Mouse (Mus musculus): ENCODE data around the gene Ncdn.

DNA sequence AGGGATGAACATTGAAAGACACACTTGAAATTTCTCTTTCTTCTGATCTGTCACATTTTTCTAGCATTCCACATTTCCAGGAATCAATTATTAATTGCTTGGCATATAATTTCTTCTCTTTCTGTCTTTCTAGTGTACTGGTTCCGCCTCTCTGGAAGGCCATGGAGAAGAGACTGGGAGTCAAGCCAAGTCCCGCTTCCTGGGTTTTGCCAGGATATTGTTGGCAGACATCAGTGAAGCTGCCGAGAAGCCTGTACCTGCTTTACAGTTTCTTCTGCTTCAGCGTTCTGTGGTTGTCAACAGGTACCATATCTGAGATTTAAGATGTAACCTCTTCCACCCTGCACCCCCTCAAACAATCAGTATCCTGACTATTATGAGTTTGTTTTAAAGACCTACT, 3.5 kb upstream of the Ncdn start:
- TF ChIP-seq POLR2A (IDR thresholded peaks at IDR 0.05; ENCODE audit: insufficient read length, low read depth) (no peak), MYOG (IDR thresholded peaks at IDR 0.05; ENCODE audit: control insufficient read depth in 1 of 3, insufficient read depth in 1 of 3, insufficient read length in 2 of 3, low read depth in 2 of 3) (no peak), REST (IDR thresholded peaks at IDR 0.05; ENCODE audit: insufficient read depth, insufficient read length) (no peak), MAX (IDR thresholded peaks at IDR 0.05; ENCODE audit: low read depth) (no peak), USF1 (IDR thresholded peaks at IDR 0.05; ENCODE audit: low read depth) (no peak), POLR2AphosphoS2 (IDR thresholded peaks at IDR 0.05; ENCODE audit: insufficient read length, low read depth) (no peak), TCF3 (IDR thresholded peaks at IDR 0.05; ENCODE audit: insufficient read length, low read depth) (no peak), SRF (IDR thresholded peaks at IDR 0.05; ENCODE audit: control insufficient read depth, insufficient read length, low read depth) (no peak), TCF12 (IDR thresholded peaks at IDR 0.05; ENCODE audit: insufficient read depth, poor library complexity, severe bottlenecking) (no peak)
